Mouse (Mus musculus) ZHBTc4 (cell line): ENCODE measurements around the gene Ccdc88b.
"Not testable (repeated sequence)": the region's sequence is repeated elsewhere in the genome, so short reads cannot be mapped to it uniquely, and the experiment has no call there.

Experiments used
- DNase-seq: peaks from one replicate; pipeline ENCODE4 v3.0.0-alpha.2; 2011; ENCODE audit warnings: low read depth, low spot score

The Ccdc88b gene

GRCm38 (mm10) chr19:6858031-6858430, at the start of gene Ccdc88b:
Gene Ccdc88b (minus strand): TSS chr19:6858211.
- DNase-seq, result no peak

DNA sequence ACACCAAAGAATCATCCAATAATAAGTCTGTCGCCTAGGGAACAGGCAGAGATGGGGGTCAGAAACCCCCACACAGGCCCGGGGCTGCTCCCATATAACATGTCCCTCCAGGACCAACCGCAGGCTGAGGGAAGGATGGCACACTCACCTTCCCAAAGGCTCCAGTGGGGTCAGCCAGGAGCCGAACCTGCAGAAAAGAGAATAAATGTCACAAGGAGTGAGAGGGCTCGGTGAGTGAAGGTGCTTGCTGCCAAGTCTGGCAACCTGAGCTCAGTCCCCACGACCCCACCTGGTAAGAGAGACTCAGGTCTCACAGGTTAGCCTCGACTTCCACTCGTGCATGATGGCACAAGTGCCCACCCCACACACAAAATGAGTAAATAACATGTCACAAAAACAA, 49.1 kb upstream of the Ccdc88b start:
- DNase-seq, result no peak

- no peak for DNase-seq
Observed at GRCm38 (mm10) chr19:6906199-6906598, 48.2 kb upstream of the Ccdc88b start.

DNA sequence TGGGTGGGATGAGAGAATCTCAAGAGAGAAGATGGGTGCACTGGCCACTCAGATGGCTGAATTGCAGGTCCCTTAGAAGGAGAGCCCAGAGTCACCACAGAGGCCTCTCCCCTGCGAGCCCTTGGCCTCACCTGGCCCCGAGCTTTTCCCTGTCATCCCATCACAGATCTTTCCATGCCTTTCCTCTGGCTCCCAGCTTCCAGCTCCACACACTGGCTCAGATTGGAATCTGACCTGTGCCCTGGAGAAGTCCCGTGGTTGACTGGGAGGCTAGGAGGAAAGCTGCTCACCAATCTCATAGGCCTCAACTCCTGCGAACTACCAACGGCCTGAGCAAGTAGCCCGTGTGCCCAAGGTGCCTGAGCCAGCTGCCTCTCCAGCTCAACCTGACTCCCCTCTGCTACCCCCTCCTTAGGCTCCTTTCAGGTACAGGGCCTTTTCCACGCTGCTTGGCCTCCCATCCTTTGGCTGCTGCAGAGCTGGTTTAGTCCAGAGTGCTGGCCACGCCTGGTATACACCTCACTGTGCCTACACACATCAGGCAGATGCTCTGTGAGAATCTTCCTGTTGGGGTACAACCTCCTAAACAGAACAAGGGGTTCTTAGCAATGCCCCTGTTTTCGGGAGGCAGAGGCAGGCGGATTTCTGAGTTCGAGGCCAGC, 47.6 kb upstream of the Ccdc88b start:
- DNase-seq, result no peak

- no peak for DNase-seq
Observed at GRCm38 (mm10) chr19:6904846-6905245, 46.8 kb upstream of the Ccdc88b start.

DNA sequence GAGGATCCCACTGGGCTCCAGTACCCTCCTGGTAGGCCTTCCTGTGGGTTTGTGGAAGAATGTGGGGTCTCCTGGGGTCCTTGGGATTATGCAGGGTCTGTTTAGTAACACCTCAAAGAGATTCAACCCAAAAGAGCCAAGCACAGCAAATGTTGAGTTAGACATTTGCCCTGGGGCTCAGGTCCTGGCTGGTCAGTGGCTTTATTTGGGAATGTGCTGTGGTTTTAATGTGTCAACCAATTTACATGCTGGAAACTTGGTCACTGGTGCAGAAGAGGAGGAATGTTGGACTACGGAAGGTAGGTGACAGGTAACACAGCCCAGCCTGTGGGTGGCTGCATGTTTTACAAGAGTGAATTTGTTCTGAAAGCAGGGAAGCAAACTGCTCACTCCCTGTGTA, 45.0 kb upstream of the Ccdc88b start:
- DNase-seq, result no peak

DNA sequence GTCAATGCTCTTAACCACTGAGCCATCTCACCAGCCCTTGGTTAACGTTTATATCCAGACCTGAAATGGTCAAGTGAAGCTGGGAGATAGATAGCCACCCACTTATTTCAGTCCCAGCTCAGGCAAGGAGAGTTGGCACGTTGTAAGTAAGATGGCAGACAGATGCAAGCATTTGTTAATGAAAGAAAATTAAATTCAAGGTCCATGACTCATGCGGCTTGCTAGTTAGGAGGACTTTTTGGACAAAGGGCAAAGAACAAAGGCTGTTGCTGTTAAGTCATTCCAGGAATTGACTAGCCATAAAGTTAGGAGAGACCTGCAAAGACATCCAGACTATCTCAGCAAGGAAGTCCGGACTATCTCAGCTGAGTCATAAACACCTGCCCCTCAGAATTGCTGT, 41.6 kb upstream of the Ccdc88b start:
- no peak for DNase-seq

GRCm38 (mm10) chr19:6895608-6896305, 37.7 kb upstream of the Ccdc88b start:
- DNase-seq, result not testable (repeated sequence)

DNA sequence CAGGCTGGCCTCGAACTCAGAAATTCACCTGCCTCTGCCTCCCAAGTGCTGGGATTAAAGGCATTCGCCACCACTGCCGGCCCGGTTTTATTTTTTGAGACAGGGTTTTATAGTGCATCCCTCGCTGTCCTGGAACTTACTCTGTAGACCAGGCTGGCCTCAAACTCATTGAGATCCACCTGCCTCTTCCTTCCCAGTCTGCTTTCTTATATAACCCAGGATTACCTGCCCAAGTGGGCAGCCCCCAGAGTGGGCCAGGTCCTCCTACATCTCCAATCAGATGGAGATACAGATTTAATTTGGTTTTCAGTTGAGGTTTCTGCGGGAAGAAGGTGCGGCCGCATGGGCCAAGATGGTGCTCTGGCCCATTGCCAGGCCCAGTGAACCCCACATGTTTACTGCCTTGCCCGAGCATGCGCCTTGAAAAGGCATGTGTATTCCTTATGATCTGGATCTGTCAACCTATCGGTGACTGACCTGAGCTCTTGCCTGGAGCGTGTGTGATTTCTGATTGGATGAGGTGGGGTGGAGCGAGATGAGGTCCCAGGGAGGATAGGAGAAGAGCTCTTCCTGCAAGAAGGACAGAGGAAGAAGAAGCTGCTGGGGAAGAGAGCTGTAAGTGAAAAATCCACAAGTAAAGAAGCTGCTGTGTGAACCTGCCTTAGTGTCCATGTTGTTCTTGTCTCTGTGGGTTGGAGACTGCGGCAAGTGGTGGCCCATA, 35.9 kb upstream of the Ccdc88b start:
- no peak for DNase-seq

DNA sequence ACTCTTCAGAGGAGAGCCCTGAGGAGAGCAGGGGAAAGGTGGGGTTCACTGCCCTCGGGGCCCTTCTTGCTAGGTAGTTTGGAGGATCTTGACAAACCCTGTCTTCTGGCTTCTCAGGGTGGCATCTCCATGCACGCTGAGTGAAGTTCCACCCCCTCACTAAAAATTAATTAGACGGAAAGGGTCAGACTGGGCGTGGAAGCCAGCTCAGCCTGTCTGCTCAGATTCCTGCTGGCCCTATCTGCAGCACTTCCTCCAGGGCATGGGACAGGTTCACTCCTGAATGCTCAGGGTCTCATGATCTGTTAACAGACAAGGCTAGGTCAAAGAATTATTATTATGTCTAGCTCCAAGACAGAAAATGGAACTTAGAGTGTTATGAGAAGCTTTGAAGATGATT, 34.5 kb upstream of the Ccdc88b start:
- no peak for DNase-seq

DNA sequence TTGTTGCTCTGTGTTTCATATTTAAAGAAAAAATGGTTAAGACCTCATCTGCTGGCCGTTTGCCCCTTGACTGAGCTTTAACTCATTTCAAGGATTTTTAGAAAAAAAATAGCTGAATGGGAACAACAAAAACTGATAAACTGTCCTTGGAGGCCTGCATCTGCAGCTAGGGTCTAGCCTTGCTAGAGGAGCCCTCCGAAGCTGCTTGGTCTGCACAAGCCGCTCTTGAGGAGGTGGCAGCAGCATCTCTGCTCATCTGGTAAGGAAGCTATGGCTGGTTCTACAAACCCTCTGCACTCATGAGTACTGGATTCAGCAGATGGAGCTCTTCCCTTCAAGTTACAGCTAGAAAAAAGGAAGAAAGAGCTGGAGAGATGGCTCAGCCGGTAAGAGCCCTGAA, 20.0 kb upstream of the Ccdc88b start:
- DNase-seq, result no peak

GRCm38 (mm10) chr19:6876799-6877198, 18.8 kb upstream of the Ccdc88b start:
- DNase-seq, result no peak

- DNase-seq, result no peak
Observed at GRCm38 (mm10) chr19:6875834-6876233, 17.8 kb upstream of the Ccdc88b start.

DNA sequence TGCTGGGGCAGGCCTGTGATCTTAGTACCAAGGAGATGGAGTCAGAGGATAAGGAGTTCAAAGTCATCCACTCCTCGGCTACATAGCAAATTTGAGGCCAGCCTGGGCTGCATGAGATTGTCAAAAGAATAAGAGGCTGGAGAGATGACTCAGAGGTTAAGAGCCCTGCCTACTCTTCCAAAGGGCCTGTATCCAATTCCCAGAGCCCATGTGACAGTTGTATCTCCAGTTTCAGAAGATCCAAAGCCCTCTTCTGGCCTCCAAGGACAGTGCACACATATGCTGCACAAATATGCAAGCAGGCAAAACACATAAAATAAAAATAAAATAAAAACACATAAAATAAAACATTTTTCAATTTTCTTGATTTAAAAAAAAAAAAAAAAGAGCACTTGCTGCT, 16.2 kb upstream of the Ccdc88b start:
- DNase-seq, result no peak

- DNase-seq, result no peak
Observed at GRCm38 (mm10) chr19:6872701-6873100, 14.7 kb upstream of the Ccdc88b start.

GRCm38 (mm10) chr19:6871574-6872271, 13.7 kb upstream of the Ccdc88b start:
- DNase-seq, result peak; percentile 77

- no peak for DNase-seq
Observed at GRCm38 (mm10) chr19:6869355-6869754, 11.3 kb upstream of the Ccdc88b start.

DNA sequence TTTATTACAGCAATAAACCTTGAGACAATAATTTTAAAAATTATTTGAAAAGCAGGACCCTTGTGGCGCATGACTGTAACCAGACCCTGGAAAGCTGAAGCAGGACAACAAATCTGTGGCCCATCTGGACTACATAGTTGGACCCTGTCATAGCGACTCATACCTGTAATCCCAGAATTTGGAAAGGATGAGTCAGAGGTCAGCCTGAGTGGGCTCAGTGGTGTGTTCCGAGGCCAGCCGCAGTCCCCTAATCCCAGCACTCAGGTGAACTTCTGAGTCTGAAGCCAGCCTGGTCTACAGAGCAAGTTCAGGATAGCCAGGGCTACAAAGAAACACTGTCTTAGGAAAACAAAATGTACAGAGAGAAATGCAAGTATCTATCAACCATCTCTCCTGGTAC, 3.4 kb upstream of the Ccdc88b start:
- DNase-seq, result no peak

GRCm38 (mm10) chr19:6860706-6861105, 2.7 kb upstream of the Ccdc88b start:
- DNase-seq, result no peak

- DNase-seq, result no peak
Observed at GRCm38 (mm10) chr19:6859971-6860370, 2.0 kb upstream of the Ccdc88b start.

DNA sequence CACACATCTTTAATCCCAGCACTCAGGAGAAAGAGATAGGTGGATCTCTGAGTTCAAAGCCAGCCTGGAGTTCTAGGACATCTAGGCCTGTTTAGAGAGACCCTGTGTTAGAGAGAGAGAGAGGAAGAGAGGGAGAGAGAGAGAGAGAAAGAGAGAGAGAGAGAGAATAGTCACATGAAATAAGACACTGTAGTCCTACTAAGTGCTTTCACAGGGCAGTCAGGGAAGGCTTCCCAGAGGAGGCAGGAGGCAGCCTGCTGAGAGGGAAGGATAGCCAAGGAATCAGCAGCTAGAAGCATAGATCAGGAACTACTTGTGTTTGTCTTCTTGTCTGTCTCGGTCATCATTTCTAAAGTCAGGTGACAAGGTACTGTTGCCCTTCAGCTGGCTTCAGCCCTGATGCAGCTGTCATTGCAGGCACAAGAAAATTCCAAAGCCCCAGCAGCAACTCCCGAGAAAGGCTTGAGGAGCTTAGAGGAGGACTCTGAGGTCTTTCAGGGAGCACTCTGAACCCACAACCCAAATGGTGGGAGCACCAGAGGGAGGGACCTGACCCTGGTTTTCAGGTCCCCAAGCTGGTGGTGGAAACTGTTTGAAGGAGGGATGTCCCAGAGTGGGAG, 1.1 kb upstream of the Ccdc88b start:
- DNase-seq, result no peak
